ENCODE assay signal across 8 mouse cellular contexts in genomic region chr11:94990102-94990748, GRCm38 (mm10). TPM values are rescaled to one million over a fixed set of nuclear protein-coding genes. Genes with fewer than 3 reads are reported as not detected.
DNase-seq lines count a peak whose midpoint lies in the region; ATAC-seq and TF ChIP-seq lines count a peak whose summit lies in the region.

No protein-coding gene starts in this region.

- ATAC-seq in liver, embryonic 11.5 days (replicated peaks; ENCODE audit: low FRiP score) = peak; percentile 14

- peaks cover 66% of the 10 kb centered on the region for H3K4me1 ChIP-seq in thymus, adult 2 months (replicated peaks; ENCODE audit: control insufficient read depth, insufficient read depth, low read length)
- peaks cover 57% of the 10 kb centered on the region for H3K4me1 ChIP-seq in liver, embryonic 11.5 days (replicated peaks; ENCODE audit: control insufficient read depth, insufficient read depth, low read length)

- TF ChIP-seq POLR2A in thymus, adult 2 months (IDR thresholded peaks at IDR 0.05; ENCODE audit: control insufficient read depth, extremely low read depth, insufficient read depth, low read length, poor library complexity) = no peak

- no peaks in the 10 kb centered on the region for H3K9me3 ChIP-seq in liver, embryonic 11.5 days (ENCODE audit: control insufficient read depth, low read length)

- H3K4me3 ChIP-seq in thymus, adult 2 months (ENCODE audit: control insufficient read depth, insufficient read depth, low read length) = peak overlapping the region; percentile 69
- H3K4me3 ChIP-seq in liver, embryonic 11.5 days (ENCODE audit: low read depth, low read length) = peak overlapping the region; percentile 98

- DNase-seq in cerebellum, adult 8-10 months = peak; percentile 54
- DNase-seq in cerebellum, postnatal 25 days = no peak
- no peak for DNase-seq in thymus, adult 2 months
- no peak for DNase-seq in thymus, postnatal 25 days
- no peak for DNase-seq in liver, embryonic 11.5 days (ENCODE audit: low spot score)
- no peak for DNase-seq in spleen, postnatal 36 days (ENCODE audit: low spot score in 2 of 2)
- DNase-seq in cerebellum, adult 9-11 months = no peak
- DNase-seq in retina, embryonic 14.5 days (ENCODE audit: low spot score) = no peak

- WGBS in thymus, adult 2 months = 27% methylated on average over 6 of the region's 6 CpGs
- WGBS in liver, embryonic 11.5 days = 39% methylated on average over 6 of the region's 6 CpGs

- no peaks in the 10 kb centered on the region for H3K36me3 ChIP-seq in thymus, adult 2 months (ENCODE audit: control insufficient read depth, insufficient read depth, low read length)
- peaks cover 6% of the 10 kb centered on the region; the same call in 1 of the 2 replicates for H3K36me3 ChIP-seq in liver, embryonic 11.5 days (ENCODE audit: control insufficient read depth, insufficient read depth, low read length)

- TF ChIP-seq CTCF in thymus, adult 2 months (IDR thresholded peaks at IDR 0.05; ENCODE audit: borderline replicate concordance, control insufficient read depth, extremely low read depth, insufficient read depth, low read length, poor library complexity) = no peak

- H3K4me2 ChIP-seq in liver, embryonic 11.5 days = peak overlapping the region; percentile 95

- peak overlapping the region; percentile 99 for H3K9ac ChIP-seq in liver, embryonic 11.5 days (ENCODE audit: low read depth, low read length)

- no peaks in the 10 kb centered on the region for H3K27me3 ChIP-seq in thymus, adult 2 months (ENCODE audit: control insufficient read depth, insufficient read depth, low read length)
- H3K27me3 ChIP-seq in liver, embryonic 11.5 days (replicated peaks; ENCODE audit: control insufficient read depth, insufficient read depth, low read length) = no peaks in the 10 kb centered on the region

- peak overlapping the region; percentile 68 for H3K27ac ChIP-seq in thymus, adult 2 months (ENCODE audit: control insufficient read depth, insufficient read depth, low read length)
- H3K27ac ChIP-seq in liver, embryonic 11.5 days (ENCODE audit: low read depth, low read length) = peak overlapping the region; percentile 92

RNA-seq across cellular contexts. Expression of gene Ppp1r9b, which starts 0.6 kb away (rescaled TPM):
- polyA plus RNA-seq in thymus, adult 2 months (2012; rRNA removed) = 112 and 127 TPM in 2 replicates
- 21.9 and 27.9 TPM in 2 replicates for polyA plus RNA-seq in liver, embryonic 11.5 days (2014; fragmentation: Nextera tagmentation; extraction: Ambion mirVana)

RNA-seq across cellular contexts. Expression of gene Sgca, which starts 14.1 kb away (rescaled TPM):
- 6.3 and 59.1 TPM in 2 replicates for polyA plus RNA-seq in thymus, adult 2 months (2012; rRNA removed)
- 0.22 and 0.30 TPM in 2 replicates for polyA plus RNA-seq in liver, embryonic 11.5 days (2014; fragmentation: Nextera tagmentation; extraction: Ambion mirVana)

RNA-seq across cellular contexts. Expression of gene Samd14, which starts 19.5 kb away (rescaled TPM):
- polyA plus RNA-seq in thymus, adult 2 months (2012; rRNA removed) = 9.3 and 10.1 TPM in 2 replicates
- 55.8 and 57.8 TPM in 2 replicates for polyA plus RNA-seq in liver, embryonic 11.5 days (2014; fragmentation: Nextera tagmentation; extraction: Ambion mirVana)

RNA-seq across cellular contexts. Expression of gene Hils1, which starts 22.8 kb away (rescaled TPM):
- 0.12 TPM in 1 of 2 replicates, not detected in the other for polyA plus RNA-seq in thymus, adult 2 months (2012; rRNA removed)
- polyA plus RNA-seq in liver, embryonic 11.5 days (2014; fragmentation: Nextera tagmentation; extraction: Ambion mirVana) = not detected in 2 replicates

RNA-seq across cellular contexts. Expression of gene Pdk2, which starts 50.9 kb away (rescaled TPM):
- polyA plus RNA-seq in thymus, adult 2 months (2012; rRNA removed) = 47.7 and 55.0 TPM in 2 replicates
- polyA plus RNA-seq in liver, embryonic 11.5 days (2014; fragmentation: Nextera tagmentation; extraction: Ambion mirVana) = 14.9 and 15.2 TPM in 2 replicates
